Mouse (Mus musculus) stomach, embryonic 16.5 days (tissue): ENCODE measurements around the gene Ago4. TPM values are rescaled to one million over a fixed set of nuclear protein-coding genes. Genes with fewer than 3 reads are reported as not detected.
A peak's percentile ranks its signal among the peaks of the same experiment; 100 is the strongest.

Experiments used
- ATAC-seq: fragments of 200-750 bp; cut with Nextera tagmentation; 2 replicates; pipeline ENCODE4 v1.8.0; 2017; ENCODE audit warnings: moderate number of reproducible peaks, moderate TSS enrichment; ENCODE audit not compliant: insufficient read depth, low FRiP score
- H3K27ac ChIP-seq: fragments of 300-500 bp; sonication (generic); 2 replicates; pipeline ENCODE4 v1.5.1; 2014; ENCODE audit warnings: low read length
- H3K27me3 ChIP-seq: fragments of 300-500 bp; sonication (generic); 2 replicates; pipeline ENCODE4 v1.6.1; 2014; ENCODE audit warnings: low read length, control low read depth, mixed read lengths; ENCODE audit not compliant: control insufficient read depth, insufficient read depth
- H3K36me3 ChIP-seq: fragments of 300-500 bp; sonication (generic); 2 replicates; pipeline ENCODE4 v1.6.1; 2014; ENCODE audit warnings: low read length; ENCODE audit not compliant: control insufficient read depth, insufficient read depth
- H3K4me1 ChIP-seq: fragments of 300-500 bp; sonication (generic); 2 replicates; pipeline ENCODE4 v1.6.1; 2014; ENCODE audit warnings: low read length, control low read depth, mixed read lengths; ENCODE audit not compliant: control insufficient read depth, insufficient read depth
- H3K4me2 ChIP-seq: fragments of 300-500 bp; sonication (generic); 2 replicates; pipeline ENCODE4 v1.6.1; 2014; ENCODE audit warnings: low read depth, low read length, mixed read lengths
- H3K4me3 ChIP-seq: fragments of 300-500 bp; sonication (generic); replicated peaks from 2 replicates; pipeline ENCODE4 v1.5.1; 2014; ENCODE audit warnings: mild to moderate bottlenecking, low read length
- H3K9ac ChIP-seq: fragments of 300-500 bp; sonication (generic); 2 replicates; pipeline ENCODE4 v1.6.1; 2014; ENCODE audit warnings: low read length
- H3K9me3 ChIP-seq: fragments of 300-500 bp; sonication (generic); replicated peaks from 2 replicates; pipeline ENCODE4 v1.6.1; 2016; ENCODE audit warnings: low read length, control low read depth; ENCODE audit not compliant: control insufficient read depth
- WGBS: fragments of 180-500 bp; shearing (Covaris S2); extraction: QIAGEN DNeasy Blood & Tissue Kit; methylation state at CpG from one replicate; pipeline ENCODE4 v1.1.7; 2014; 5-methylcytosine and 5-hydroxymethylcytosine counted together
- microRNA-seq: library from miRNA; unstranded; fragments of <30 nt; microRNA quantifications from one replicate; pipeline ENCODE4, GENCODE M21; 2016
- polyA plus RNA-seq: library from polyadenylated mRNA; unstranded; fragments of >200 nt; fragmentation: Nextera tagmentation; extraction: Ambion mirVana; gene quantifications from 2 replicates; pipeline ENCODE4 v1.2.1, GENCODE M21; 2015

Gene Ago4
- polyA plus RNA-seq, 1 experiment from 2014 or later: 1.4 TPM

- peak; percentile 53; the same call in 1 of the 2 replicates for ATAC-seq
- Histone ChIP-seq H3K4me1 (no peaks in the 10 kb centered on the region), H3K27me3 (no peaks in the 10 kb centered on the region), H3K27ac (peak overlapping the region; percentile 50; the same call in 1 of the 2 replicates), H3K4me2 (no peak overlapping the region), H3K9ac (no peak overlapping the region), H3K4me3 (no peak overlapping the region), H3K36me3 (peaks cover 8% of the 10 kb centered on the region), H3K9me3 (no peaks in the 10 kb centered on the region)
- 70% methylated on average over 5 of the region's 5 CpGs for WGBS
Measured at GRCm38 (mm10) chr4:126454547-126455254, 78.6 kb downstream of the Ago4 start.

GRCm38 (mm10) chr4:126450268-126450667, 83.0 kb downstream of the Ago4 start:
- Histone ChIP-seq H3K9ac (no peak overlapping the region), H3K9me3 (no peaks in the 10 kb centered on the region), H3K27me3 (no peaks in the 10 kb centered on the region), H3K4me1 (no peaks in the 10 kb centered on the region), H3K4me3 (no peak overlapping the region), H3K27ac (no peak overlapping the region), H3K36me3 (peaks cover 15% of the 10 kb centered on the region), H3K4me2 (no peak overlapping the region)
- WGBS: 92% methylated on average over 1 of the region's 1 CpGs
- ATAC-seq: no peak

GRCm38 (mm10) chr4:126447126-126447525, 86.1 kb downstream of the Ago4 start:
- no peak overlapping the region for H3K4me3 ChIP-seq
- no peak overlapping the region for H3K9ac ChIP-seq
- ATAC-seq: no peak
- no peak overlapping the region for H3K27ac ChIP-seq
- WGBS: 85% methylated on average over 7 of the region's 7 CpGs
- no peak overlapping the region for H3K4me2 ChIP-seq
- H3K36me3 ChIP-seq: peaks cover 18% of the 10 kb centered on the region
- no peaks in the 10 kb centered on the region for H3K4me1 ChIP-seq
- no peaks in the 10 kb centered on the region for H3K9me3 ChIP-seq
- no peaks in the 10 kb centered on the region for H3K27me3 ChIP-seq

- Histone ChIP-seq H3K4me3 (no peak overlapping the region), H3K36me3 (peaks cover 21% of the 10 kb centered on the region), H3K9ac (no peak overlapping the region), H3K4me1 (no peaks in the 10 kb centered on the region), H3K9me3 (no peaks in the 10 kb centered on the region), H3K27me3 (no peaks in the 10 kb centered on the region), H3K4me2 (no peak overlapping the region), H3K27ac (no peak overlapping the region)
- ATAC-seq: no peak
- 82% methylated on average over 3 of the region's 3 CpGs for WGBS
Measured at GRCm38 (mm10) chr4:126444528-126444927, 88.7 kb downstream of the Ago4 start.

Small RNAs within 50 kb of the gene (microRNA-seq; reads per million reads assigned to microRNA genes)
- 0.50 reads per million for gene Mir7119

Other genes with a start within 250 kb of the Ago4 start
- 7.6 and 11.1 TPM in 2 replicates for gene Col8a2, start 246.7 kb downstream of the Ago4 start, polyA plus RNA-seq
- 55.5 and 55.6 TPM in 2 replicates for gene Adprhl2, start 211.8 kb downstream of the Ago4 start, polyA plus RNA-seq
- 7.9 and 8.0 TPM in 2 replicates for gene Tekt2, start 207.8 kb downstream of the Ago4 start, polyA plus RNA-seq
- 16.4 and 16.8 TPM in 2 replicates for gene Ago3, start 103.9 kb downstream of the Ago4 start, polyA plus RNA-seq
- 4.3 and 4.4 TPM in 2 replicates for gene Ago1, start 64.9 kb downstream of the Ago4 start, polyA plus RNA-seq
- gene Clspn, start 23.5 kb upstream of the Ago4 start, polyA plus RNA-seq: 23.1 and 23.6 TPM in 2 replicates
- 2.0 and 2.1 TPM in 2 replicates for gene 5730409E04Rik, start 76.3 kb upstream of the Ago4 start, polyA plus RNA-seq
- 432 and 438 TPM in 2 replicates for gene Psmb2, start 144.2 kb upstream of the Ago4 start, polyA plus RNA-seq
- not detected in 2 replicates for gene Tfap2e, start 202.8 kb upstream of the Ago4 start, polyA plus RNA-seq
- gene Ncdn, start 220.0 kb upstream of the Ago4 start, polyA plus RNA-seq: 25.4 and 26.1 TPM in 2 replicates
- 24.1 and 27.8 TPM in 2 replicates for gene AU040320, start 220.1 kb upstream of the Ago4 start, polyA plus RNA-seq